Mouse (Mus musculus) heart, postnatal 0 days (tissue): ENCODE data around the gene Lin54. TPM values are rescaled to one million over a fixed set of nuclear protein-coding genes. Genes with fewer than 3 reads are reported as not detected.

Experiments used
- ATAC-seq: fragments of 200-750 bp; cut with Nextera tagmentation; 2 replicates; pipeline ENCODE4 v1.8.0; 2017; ENCODE audit warnings: low read depth, moderate number of reproducible peaks, moderate library complexity; ENCODE audit not compliant: insufficient read depth
- DNase-seq: peaks from one replicate; pipeline ENCODE4 v3.0.0-alpha.2; 2016; ENCODE audit warnings: low spot score
- H3K27ac ChIP-seq: fragments of 300-500 bp; sonication (generic); 2 replicates; pipeline ENCODE4 v1.5.1; 2014; ENCODE audit warnings: low read depth, mild to moderate bottlenecking
- H3K27me3 ChIP-seq: fragments of 300-500 bp; sonication (generic); 2 replicates; pipeline ENCODE4 v1.6.1; 2014; ENCODE audit warnings: low read length, mixed read lengths; ENCODE audit not compliant: control insufficient read depth, insufficient read depth
- H3K36me3 ChIP-seq: fragments of 300-500 bp; sonication (generic); replicated peaks from 2 replicates; pipeline ENCODE4 v1.6.1; 2014; ENCODE audit warnings: low read length, mixed read lengths; ENCODE audit not compliant: control insufficient read depth, insufficient read depth
- H3K4me1 ChIP-seq: fragments of 300-500 bp; sonication (generic); 2 replicates; pipeline ENCODE4 v1.6.1; 2014; ENCODE audit warnings: antibody characterized with exemption; ENCODE audit not compliant: control insufficient read depth, insufficient read depth
- H3K4me2 ChIP-seq: fragments of 300-500 bp; sonication (generic); 2 replicates; pipeline ENCODE4 v1.6.1; 2014; ENCODE audit warnings: low read depth, mild to moderate bottlenecking, low read length, moderate library complexity
- H3K4me3 ChIP-seq: fragments of 300-500 bp; sonication (generic); 2 replicates; pipeline ENCODE4 v1.5.1; 2014; ENCODE audit warnings: low read depth, low read length
- H3K9ac ChIP-seq: fragments of 300-500 bp; sonication (generic); replicated peaks from 2 replicates; pipeline ENCODE4 v1.6.1; 2014; ENCODE audit warnings: low read depth, low read length, mixed read lengths
- H3K9me3 ChIP-seq: fragments of 300-500 bp; sonication (generic); replicated peaks from 2 replicates; pipeline ENCODE4 v1.6.1; 2016; ENCODE audit warnings: low read length; ENCODE audit not compliant: control insufficient read depth
- CTCF ChIP-seq: IDR thresholded peaks from 2 replicates; pipeline ENCODE4 v1.5.1; 2016; ENCODE audit warnings: antibody characterized with exemption, control low read depth, low read depth
- EP300 ChIP-seq: IDR thresholded peaks from 2 replicates; pipeline ENCODE4 v1.6.1; 2016; ENCODE audit warnings: antibody characterized with exemption, low read depth
- WGBS: fragments of 180-500 bp; shearing (Covaris S2); extraction: QIAGEN DNeasy Blood & Tissue Kit; methylation state at CpG from one replicate; pipeline ENCODE4 v1.1.7; 2014; 5-methylcytosine and 5-hydroxymethylcytosine counted together
- polyA plus RNA-seq: library from polyadenylated mRNA; unstranded; fragments of >200 nt; fragmentation: Nextera tagmentation; extraction: Ambion mirVana; gene quantifications from 2 replicates; pipeline ENCODE4 v1.2.1, GENCODE M21; 2015
- total RNA-seq: library from RNA; depleted of rRNA; stranded (reverse); fragments of >200 nt; gene quantifications from 2 replicates; pipeline ENCODE4 v1.2.3, GENCODE M21; 2014; ENCODE audit warnings: low replicate concordance; rRNA removed

The Lin54 gene
- 12.8 and 21.1 TPM in 2 replicates for total RNA-seq
- 5.5 and 6.1 TPM in 2 replicates for polyA plus RNA-seq

- ATAC-seq (peak; percentile 94), DNase-seq (peak; percentile 92)
- TF ChIP-seq EP300 = no peak
- TF ChIP-seq CTCF = peak; percentile 22; the same call in 1 of the 2 replicates
- Histone ChIP-seq H3K27me3 (no peaks in the 10 kb centered on the region), H3K27ac (peak within 1 kb of the TSS; percentile 83), H3K4me1 (peaks cover 16% of the 10 kb centered on the region), H3K4me2 (peak within 1 kb of the TSS; percentile 99), H3K4me3 (peak within 1 kb of the TSS; percentile 92), H3K36me3 (no peaks in the 10 kb centered on the region), H3K9ac (peak within 1 kb of the TSS; percentile 75), H3K9me3 (no peaks in the 10 kb centered on the region)
- 1% methylated on average over 54 of the region's 60 CpGs for WGBS
Measured at GRCm38 (mm10) chr5:100500458-100500961, at the start of gene Lin54. Gene Lin54 (minus strand): TSS chr5:100500639.

GRCm38 (mm10) chr5:100550151-100550550 lies 49.7 kb upstream of the Lin54 start:
- no peak overlapping the region for H3K9ac ChIP-seq
- WGBS = 87% methylated on average over 1 of the region's 1 CpGs

GRCm38 (mm10) chr5:100549311-100549710 lies 48.9 kb upstream of the Lin54 start:
- WGBS = 92% methylated on average over 4 of the region's 4 CpGs
- no peak for ATAC-seq
- Histone ChIP-seq H3K27me3 (no peaks in the 10 kb centered on the region), H3K9ac (no peak overlapping the region), H3K36me3 (peaks cover 46% of the 10 kb centered on the region), H3K4me1 (no peaks in the 10 kb centered on the region), H3K27ac (no peak overlapping the region), H3K4me2 (no peak overlapping the region), H3K4me3 (no peak overlapping the region), H3K9me3 (0 out of 2 replicates have a peak, but pooled peaks cover 4% of the 10 kb centered on the region)
- DNase-seq = no peak
- TF ChIP-seq EP300 (no peak), CTCF (no peak)

More at GRCm38 (mm10) chr5:100550151-100550550, 49.7 kb upstream of the Lin54 start:
- Histone ChIP-seq H3K27me3 (no peaks in the 10 kb centered on the region), H3K27ac (no peak overlapping the region), H3K4me1 (no peaks in the 10 kb centered on the region), H3K9me3 (0 out of 2 replicates have a peak, but pooled peaks cover 4% of the 10 kb centered on the region), H3K4me2 (no peak overlapping the region), H3K36me3 (peaks cover 42% of the 10 kb centered on the region), H3K4me3 (no peak overlapping the region)
- ATAC-seq (no peak), DNase-seq (no peak)
- TF ChIP-seq EP300 (no peak), CTCF (no peak)

- TF ChIP-seq EP300 (no peak), CTCF (no peak)
- Histone ChIP-seq H3K36me3 (peaks cover 55% of the 10 kb centered on the region), H3K9me3 (0 out of 2 replicates have a peak, but pooled peaks cover 4% of the 10 kb centered on the region), H3K27ac (no peak overlapping the region), H3K27me3 (no peaks in the 10 kb centered on the region), H3K9ac (no peak overlapping the region), H3K4me2 (no peak overlapping the region), H3K4me3 (no peak overlapping the region), H3K4me1 (no peaks in the 10 kb centered on the region)
- 92% methylated on average over 2 of the region's 2 CpGs for WGBS
- DNase-seq (no peak), ATAC-seq (no peak)
Measured at GRCm38 (mm10) chr5:100548236-100548635, 47.8 kb upstream of the Lin54 start.

GRCm38 (mm10) chr5:100546294-100547080 lies 46.0 kb upstream of the Lin54 start:
- no peaks in the 10 kb centered on the region for H3K4me1 ChIP-seq
- H3K36me3 ChIP-seq = peaks cover 71% of the 10 kb centered on the region
- no peak for DNase-seq
- ATAC-seq = no peak
- H3K27ac ChIP-seq = no peak overlapping the region
- no peak overlapping the region for H3K4me2 ChIP-seq
- H3K9me3 ChIP-seq = 0 out of 2 replicates have a peak, but pooled peaks cover 4% of the 10 kb centered on the region
- 82% methylated on average over 6 of the region's 6 CpGs for WGBS
- no peak overlapping the region for H3K4me3 ChIP-seq
- H3K27me3 ChIP-seq = no peaks in the 10 kb centered on the region
- H3K9ac ChIP-seq = no peak overlapping the region
- TF ChIP-seq CTCF = peak; percentile 33
- TF ChIP-seq EP300 = no peak
